Mouse (Mus musculus) megakaryocyte, embryonic 14.5 days (primary cell): ENCODE measurements around the gene Adam12.
"Not testable (repeated sequence)": the region's sequence is repeated elsewhere in the genome, so short reads cannot be mapped to it uniquely, and the experiment has no call there.

Experiments
- FLI1 ChIP-seq: IDR thresholded peaks from 2 replicates; pipeline ENCODE4 v1.6.1; 2012; ENCODE audit warnings: low read length, inconsistent platforms, mixed read lengths
- GATA1 ChIP-seq: IDR thresholded peaks from 3 replicates; pipeline ENCODE4 v1.6.1; 2012; ENCODE audit warnings: mixed read lengths, low read length, inconsistent platforms, borderline replicate concordance

DNA sequence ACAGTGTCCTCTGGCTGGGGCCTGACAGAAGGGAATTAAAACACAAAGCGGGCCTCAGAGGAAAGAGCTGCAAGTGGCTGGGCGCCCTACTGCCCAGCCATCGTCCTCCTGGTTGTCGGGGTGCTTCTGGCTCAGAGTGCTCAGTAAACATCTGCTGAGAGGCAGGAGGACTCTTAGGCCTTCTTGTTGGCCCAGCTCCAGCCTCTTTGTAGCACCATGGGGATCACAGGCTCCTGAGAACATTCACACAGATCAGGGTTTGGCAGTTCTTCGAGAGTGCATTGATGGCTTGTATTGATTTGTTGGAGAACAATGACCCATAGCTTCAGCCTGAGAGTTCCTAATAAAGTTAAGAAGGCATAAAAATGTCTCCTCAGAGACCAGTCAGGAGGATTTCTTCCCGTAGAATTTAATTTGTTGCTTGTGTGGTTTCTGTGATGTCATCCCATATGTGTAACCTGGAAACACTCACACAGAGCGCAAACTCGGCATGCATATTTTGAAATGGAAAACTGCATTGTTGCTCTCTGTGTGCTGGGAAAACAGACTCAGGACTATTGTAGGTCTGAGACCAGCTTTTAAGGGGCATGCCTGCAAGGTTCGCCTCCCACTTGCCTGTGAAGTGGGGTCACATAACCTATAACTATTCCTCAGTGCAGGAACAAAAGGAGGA lies 347.1 kb downstream of the Adam12 start:
- TF ChIP-seq GATA1, FLI1: not testable (repeated sequence)
